Mouse (Mus musculus) embryo, embryonic 11.5 days (tissue): ENCODE data around the gene Rab8b.

Experiments used
- DNase-seq: peaks from one replicate; pipeline ENCODE4 v3.0.0-alpha.2; 2012; ENCODE audit warnings: low read depth, low spot score

The Rab8b gene

DNA sequence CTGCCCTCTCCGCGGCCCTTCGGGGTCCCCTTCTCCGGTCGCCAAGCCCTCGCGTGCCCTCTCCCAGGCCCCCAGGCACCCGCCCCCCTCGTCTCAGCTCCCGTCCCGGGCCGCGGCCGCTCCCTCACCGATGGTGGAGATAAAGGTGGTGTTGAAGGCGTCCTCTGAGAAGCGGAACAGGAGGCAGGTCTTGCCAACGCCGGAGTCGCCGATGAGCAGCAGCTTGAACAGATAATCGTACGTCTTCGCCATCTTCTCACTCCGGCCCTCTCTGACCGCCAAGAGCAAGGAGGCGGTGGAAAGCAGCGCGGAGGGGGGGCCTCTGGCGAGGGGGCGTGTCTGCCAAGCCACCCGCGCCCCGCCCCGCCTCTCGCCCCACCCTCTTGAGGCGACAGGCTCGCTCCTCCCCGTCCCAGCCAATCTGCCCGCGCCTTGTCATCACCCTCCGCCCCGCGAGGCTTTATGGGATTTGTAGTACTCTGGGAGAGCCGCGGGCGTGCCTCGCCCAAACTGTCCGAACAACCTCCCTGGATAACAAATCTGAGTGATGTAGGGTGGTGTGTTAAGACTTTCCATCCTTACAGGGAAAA, at the start of gene Rab8b:
Gene Rab8b, minus strand, starts transcription at position 306 of the 590 bp plus-strand sequence.
- DNase-seq: peak; percentile 96

DNA sequence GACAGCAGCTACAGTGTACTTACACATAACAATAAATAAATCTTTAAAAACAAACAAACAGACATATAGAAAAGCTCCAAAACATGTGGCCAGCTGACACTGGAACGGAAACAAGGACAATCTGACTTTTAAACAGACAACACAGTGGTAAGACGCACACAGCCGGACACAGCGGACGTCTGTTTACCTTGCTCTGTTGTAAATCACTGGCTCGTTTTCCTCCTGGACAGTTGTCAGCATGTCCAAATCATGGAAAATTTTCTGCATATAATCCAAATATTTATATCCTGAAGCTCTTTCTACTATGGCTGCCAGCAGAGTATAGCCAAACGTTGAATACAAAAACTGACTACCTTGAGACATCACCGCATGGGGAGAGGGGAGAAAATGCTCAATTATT, 48.0 kb upstream of the Rab8b start:
- DNase-seq: no peak

GRCm38 (mm10) chr9:66961478-66961877, 42.0 kb upstream of the Rab8b start:
- no peak for DNase-seq

DNA sequence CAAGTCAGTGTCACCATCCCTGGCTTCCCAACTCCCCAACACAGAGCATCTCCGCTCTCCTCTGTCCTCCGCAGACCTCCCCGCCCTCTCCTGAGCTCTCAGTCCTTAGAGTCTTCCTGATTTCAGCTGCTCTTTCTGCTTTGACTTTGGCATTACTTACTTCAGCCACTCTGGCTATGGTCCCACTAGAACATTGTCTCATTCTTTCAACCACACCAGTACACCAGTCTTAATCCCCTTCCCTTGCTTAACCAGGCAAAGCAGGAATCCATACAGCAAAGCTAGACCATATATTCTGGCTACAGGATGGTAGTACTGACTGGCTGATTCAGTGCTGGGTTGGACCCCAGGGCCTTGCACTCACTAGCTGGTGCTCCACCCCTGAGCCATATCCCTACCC, 38.0 kb upstream of the Rab8b start:
- DNase-seq: no peak

- no peak for DNase-seq
These were observed 33.4 kb upstream of the Rab8b start for GRCm38 (mm10) chr9:66952886-66953285.

- no peak for DNase-seq
These were observed 32.8 kb upstream of the Rab8b start for GRCm38 (mm10) chr9:66952321-66952720.

GRCm38 (mm10) chr9:66948536-66948935, 29.0 kb upstream of the Rab8b start:
- DNase-seq: no peak

- DNase-seq: peak; percentile 91
These were observed 26.5 kb upstream of the Rab8b start, which contains the start of gene Rps27l for GRCm38 (mm10) chr9:66945647-66946641. Gene Rps27l, plus strand, starts transcription at chr9:66946086.

DNA sequence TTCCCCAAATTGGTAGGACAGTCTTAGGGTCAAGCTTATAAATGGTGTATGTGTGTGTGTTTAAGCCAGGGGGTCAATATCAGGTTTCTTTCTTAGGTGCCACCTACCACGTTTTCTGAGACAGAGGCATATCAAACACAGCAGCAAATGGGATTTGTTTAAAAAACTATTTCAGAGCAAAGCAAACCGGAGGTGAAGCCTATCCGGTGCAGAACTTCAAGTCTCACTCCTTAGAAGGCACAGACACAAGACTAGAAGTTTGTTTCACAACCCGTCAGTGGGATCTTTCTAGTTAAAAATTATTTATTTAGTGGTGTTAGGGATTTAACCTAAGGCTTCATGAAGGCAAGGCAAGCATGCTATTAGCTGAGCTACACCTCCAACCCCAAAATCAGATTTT, 25.7 kb upstream of the Rab8b start:
- no peak for DNase-seq

GRCm38 (mm10) chr9:66938836-66939235, 19.3 kb upstream of the Rab8b start:
- DNase-seq: peak; percentile 62

- DNase-seq: no peak
These were observed 18.0 kb upstream of the Rab8b start for GRCm38 (mm10) chr9:66937507-66937906.

- no peak for DNase-seq
These were observed 14.7 kb upstream of the Rab8b start for GRCm38 (mm10) chr9:66933869-66934808.

DNA sequence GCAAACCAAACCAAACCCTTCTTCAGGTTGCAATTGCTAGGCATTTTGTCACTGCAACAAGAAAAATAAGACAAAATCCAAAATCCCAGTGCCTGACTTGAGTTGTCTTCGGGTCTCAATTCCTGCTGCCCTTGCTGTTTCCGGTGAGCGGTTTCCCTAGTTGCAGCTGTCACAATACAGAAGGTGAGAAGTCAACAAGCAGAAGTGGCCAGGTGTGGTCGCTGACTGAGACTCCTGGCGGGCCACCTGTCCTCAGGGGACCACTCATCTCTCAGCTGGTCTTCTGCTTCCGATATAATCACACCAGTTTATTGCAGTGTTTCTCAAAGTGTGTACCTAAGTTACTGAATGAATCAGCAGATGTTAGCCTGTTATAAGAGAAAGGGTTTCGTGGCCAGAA, 10.9 kb upstream of the Rab8b start:
- no peak for DNase-seq

GRCm38 (mm10) chr9:66927696-66928402, 8.4 kb upstream of the Rab8b start:
- no peak for DNase-seq

- no peak for DNase-seq
These were observed 6.4 kb upstream of the Rab8b start for GRCm38 (mm10) chr9:66925853-66926252.

- no peak for DNase-seq
These were observed 2.6 kb upstream of the Rab8b start for GRCm38 (mm10) chr9:66922076-66922475.

- no peak for DNase-seq
These were observed 1.2 kb upstream of the Rab8b start for GRCm38 (mm10) chr9:66920488-66921279.

DNA sequence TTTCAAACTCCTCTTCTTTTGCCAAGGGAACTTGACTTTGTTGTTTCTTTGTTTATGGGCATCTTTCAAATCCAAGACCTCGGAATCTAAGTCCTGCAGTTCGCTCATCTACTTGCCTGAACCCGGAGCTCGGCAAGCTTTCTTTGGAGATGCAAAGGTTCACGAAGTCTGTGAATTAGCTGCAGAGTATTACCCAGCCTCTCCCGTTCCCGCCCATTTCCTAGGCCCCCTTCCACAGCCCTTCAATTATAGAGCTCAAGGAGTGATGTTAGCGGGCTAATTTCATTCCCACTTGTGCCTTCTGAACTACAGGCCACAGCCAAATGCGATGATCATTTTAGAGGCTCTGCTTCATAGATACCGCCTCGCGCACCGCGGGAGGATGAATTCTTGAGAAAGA, 494 bp upstream of the Rab8b start:
- no peak for DNase-seq

DNA sequence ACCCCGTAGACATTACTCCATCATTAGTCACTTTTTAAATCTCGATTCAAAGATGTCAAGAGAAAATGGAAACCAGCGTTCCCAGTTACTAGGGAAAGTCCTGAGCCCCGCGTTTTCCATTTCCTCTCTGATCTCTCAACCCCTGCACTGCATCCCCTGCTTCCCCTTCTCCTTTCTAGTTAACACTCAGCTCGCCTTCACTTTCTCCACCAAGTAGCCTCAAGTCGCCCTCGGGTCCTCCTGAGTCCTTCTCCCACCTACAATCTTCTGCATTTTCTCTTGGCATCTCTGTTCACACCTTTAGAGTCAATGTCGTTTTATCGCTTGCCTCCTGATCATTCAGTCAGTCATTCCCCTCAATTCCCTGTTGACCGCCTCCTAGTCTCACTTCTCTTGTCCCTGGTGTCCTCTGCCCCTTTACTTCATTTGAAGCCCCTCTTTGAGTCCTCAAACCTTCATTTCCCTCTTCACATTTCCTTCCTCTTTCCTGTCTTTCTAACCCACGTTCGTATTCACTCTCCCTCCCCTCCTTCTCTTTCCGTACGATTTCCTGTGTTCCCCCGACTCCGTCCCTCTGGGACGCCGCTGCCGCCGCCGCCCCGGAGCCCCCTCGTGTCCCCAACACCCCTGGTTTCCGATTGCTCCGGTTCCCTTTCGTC, 686 bp downstream of the Rab8b start:
- DNase-seq: no peak

DNA sequence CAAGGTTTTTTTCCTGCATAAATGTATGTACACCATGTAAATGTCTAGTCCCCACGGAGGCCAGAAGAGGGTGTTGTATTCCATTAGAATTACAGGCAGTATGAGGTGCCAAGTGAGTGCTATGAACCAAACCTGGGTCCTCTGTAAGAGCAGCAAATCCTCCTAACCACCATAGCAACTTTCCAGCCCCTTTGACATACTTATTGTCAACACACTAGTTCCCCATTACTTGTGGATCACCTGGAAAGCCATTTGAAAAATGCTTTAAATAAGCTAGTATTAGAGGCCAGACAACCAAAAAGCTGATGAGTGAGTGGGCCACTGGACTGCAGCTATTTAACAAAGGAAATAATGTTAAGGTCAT, 1.6 kb downstream of the Rab8b start:
- DNase-seq: no peak
